Mouse (Mus musculus) liver, embryonic 11.5 days (tissue): ENCODE results near the gene Sptan1. TPM values are rescaled to one million over a fixed set of nuclear protein-coding genes. Genes with fewer than 3 reads are reported as not detected.

ENCODE experiments used
- ATAC-seq: fragments of 200-750 bp; cut with Nextera tagmentation; replicated peaks from 2 replicates; pipeline ENCODE4 v1.8.0; 2017; ENCODE audit warnings: moderate number of reproducible peaks, mild to moderate bottlenecking, moderate TSS enrichment, moderate library complexity; ENCODE audit not compliant: low FRiP score
- DNase-seq: peaks from one replicate; pipeline ENCODE4 v3.0.0-alpha.2; 2017; ENCODE audit warnings: low spot score
- H3K27ac ChIP-seq: fragments of 300-500 bp; sonication (generic); 2 replicates; pipeline ENCODE4 v1.5.1; 2014; ENCODE audit warnings: mild to moderate bottlenecking, low read depth, low read length, control low read depth
- H3K27me3 ChIP-seq: fragments of 300-500 bp; sonication (generic); replicated peaks from 2 replicates; pipeline ENCODE4 v1.6.1; 2014; ENCODE audit warnings: low read length, mixed read lengths; ENCODE audit not compliant: control insufficient read depth, insufficient read depth
- H3K36me3 ChIP-seq: fragments of 300-500 bp; sonication (generic); 2 replicates; pipeline ENCODE4 v1.6.1; 2014; ENCODE audit warnings: mild to moderate bottlenecking, low read length, moderate library complexity, mixed read lengths; ENCODE audit not compliant: control insufficient read depth, insufficient read depth
- H3K4me1 ChIP-seq: fragments of 300-500 bp; sonication (generic); replicated peaks from 2 replicates; pipeline ENCODE4 v1.6.1; 2014; ENCODE audit warnings: low read length, mixed read lengths; ENCODE audit not compliant: control insufficient read depth, insufficient read depth
- H3K4me2 ChIP-seq: fragments of 300-500 bp; sonication (generic); 2 replicates; pipeline ENCODE4 v1.6.1; 2014; ENCODE audit warnings: mild to moderate bottlenecking, control low read depth, moderate library complexity
- H3K4me3 ChIP-seq: fragments of 300-500 bp; sonication (generic); 2 replicates; pipeline ENCODE4 v1.5.1; 2014; ENCODE audit warnings: low read depth, low read length, control low read depth
- H3K9ac ChIP-seq: fragments of 300-500 bp; sonication (generic); 2 replicates; pipeline ENCODE4 v1.6.1; 2014; ENCODE audit warnings: low read depth, low read length, control low read depth
- H3K9me3 ChIP-seq: fragments of 300-500 bp; sonication (generic); 2 replicates; pipeline ENCODE4 v1.6.1; 2016; ENCODE audit warnings: low read length, inconsistent platforms, mixed read lengths; ENCODE audit not compliant: control insufficient read depth
- WGBS: fragments of 180-500 bp; shearing (Covaris S2); extraction: QIAGEN DNeasy Blood & Tissue Kit; methylation state at CpG from one replicate; pipeline ENCODE4 v1.1.7; 2014; 5-methylcytosine and 5-hydroxymethylcytosine counted together
- polyA plus RNA-seq: library from polyadenylated mRNA; unstranded; fragments of >200 nt; fragmentation: Nextera tagmentation; extraction: Ambion mirVana; gene quantifications from 2 replicates; pipeline ENCODE4 v1.2.1, GENCODE M21; 2014

The Sptan1 gene
- polyA plus RNA-seq, 1 experiment from 2014 or later = 50.2 TPM

DNA sequence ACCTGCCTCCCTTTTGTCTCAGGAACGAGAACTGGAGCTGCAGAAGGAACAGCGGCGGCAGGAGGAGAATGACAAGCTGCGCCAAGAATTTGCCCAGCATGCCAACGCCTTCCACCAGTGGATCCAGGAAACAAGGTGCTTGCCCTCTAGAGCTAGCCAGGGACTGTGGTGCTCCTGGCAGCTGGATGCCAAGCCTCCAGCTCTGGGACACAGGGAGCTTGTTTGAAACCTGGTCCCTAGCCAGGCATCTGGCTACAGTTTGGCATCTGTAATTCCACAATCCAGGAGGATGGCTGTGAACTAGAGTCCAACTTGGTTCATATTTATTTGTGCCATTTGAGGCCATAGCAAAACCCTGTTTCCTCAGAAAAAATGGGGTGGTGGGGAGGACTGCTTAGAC, 61.6 kb downstream of the Sptan1 start:
- H3K36me3 ChIP-seq = peaks cover 34% of the 10 kb centered on the region
- 97% methylated on average over 5 of the region's 5 CpGs for WGBS

DNA sequence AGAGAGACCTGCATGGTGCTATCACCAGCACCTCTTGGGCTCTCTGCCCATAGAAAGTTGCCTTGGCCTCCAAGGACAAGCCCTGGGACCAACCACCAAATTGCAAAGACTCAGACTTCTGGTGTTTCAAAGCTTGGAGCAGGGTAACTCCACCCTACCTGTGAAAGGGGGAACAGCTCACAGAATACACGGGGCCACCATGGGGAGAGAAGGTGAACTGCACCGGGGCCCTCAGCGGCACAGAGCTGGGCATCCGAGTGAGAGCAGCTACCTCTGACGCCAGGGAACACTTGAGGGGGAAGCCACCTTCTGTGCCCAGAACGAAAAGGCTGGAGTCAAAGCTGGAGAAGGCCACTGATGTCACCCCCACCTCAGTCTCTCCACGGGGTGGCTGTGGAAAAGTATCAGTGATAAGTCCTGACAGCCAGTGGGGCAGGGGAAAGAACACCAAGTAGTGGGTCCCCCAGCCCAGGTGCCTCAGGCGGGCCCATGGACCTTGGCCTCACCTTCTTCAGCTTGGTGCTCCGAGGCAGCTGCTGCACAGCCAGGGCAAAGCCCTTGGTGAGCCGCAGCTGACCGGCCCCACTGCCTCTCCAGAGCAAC, 67.0 kb downstream of the Sptan1 start:
- Histone ChIP-seq H3K27ac (no peak overlapping the region), H3K36me3 (peaks cover 25% of the 10 kb centered on the region), H3K9me3 (no peaks in the 10 kb centered on the region), H3K27me3 (no peaks in the 10 kb centered on the region), H3K4me3 (no peak overlapping the region), H3K4me1 (no peaks in the 10 kb centered on the region), H3K9ac (no peak overlapping the region), H3K4me2 (no peak overlapping the region)
- no peak for DNase-seq
- no peak for ATAC-seq
- WGBS = 59% methylated on average over 11 of the region's 11 CpGs

More for the DNA sequence above, 61.6 kb downstream of the Sptan1 start:
- ATAC-seq = no peak
- Histone ChIP-seq H3K9me3 (no peaks in the 10 kb centered on the region), H3K9ac (no peak overlapping the region), H3K4me3 (no peak overlapping the region), H3K27me3 (no peaks in the 10 kb centered on the region), H3K4me2 (no peak overlapping the region), H3K4me1 (no peaks in the 10 kb centered on the region), H3K27ac (no peak overlapping the region)
- no peak for DNase-seq

DNA sequence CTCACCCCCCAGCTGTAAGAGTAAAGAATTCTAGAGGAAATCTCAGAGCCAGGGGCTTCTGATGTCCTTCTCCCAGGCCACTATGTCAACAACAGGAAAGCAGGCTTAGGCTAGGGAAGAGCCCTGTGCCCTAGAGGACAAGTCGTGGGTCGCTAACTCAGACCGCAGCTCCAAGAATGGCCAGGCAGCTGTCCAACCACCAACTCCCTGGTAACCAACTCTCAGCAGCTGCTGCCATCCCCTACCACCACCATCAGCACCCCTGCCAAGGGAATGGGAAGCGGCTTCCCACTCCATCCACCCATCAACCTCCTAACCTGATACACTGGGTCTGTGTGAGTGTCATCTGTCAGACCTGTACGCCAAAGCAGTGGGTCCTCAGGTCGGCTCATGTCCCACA, 67.6 kb downstream of the Sptan1 start:
- DNase-seq = no peak
- Histone ChIP-seq H3K9me3 (no peaks in the 10 kb centered on the region), H3K9ac (no peak overlapping the region), H3K4me2 (no peak overlapping the region), H3K4me1 (no peaks in the 10 kb centered on the region), H3K36me3 (peaks cover 25% of the 10 kb centered on the region), H3K4me3 (no peak overlapping the region), H3K27ac (no peak overlapping the region), H3K27me3 (no peaks in the 10 kb centered on the region)
- ATAC-seq = no peak
- 82% methylated on average over 6 of the region's 6 CpGs for WGBS

DNA sequence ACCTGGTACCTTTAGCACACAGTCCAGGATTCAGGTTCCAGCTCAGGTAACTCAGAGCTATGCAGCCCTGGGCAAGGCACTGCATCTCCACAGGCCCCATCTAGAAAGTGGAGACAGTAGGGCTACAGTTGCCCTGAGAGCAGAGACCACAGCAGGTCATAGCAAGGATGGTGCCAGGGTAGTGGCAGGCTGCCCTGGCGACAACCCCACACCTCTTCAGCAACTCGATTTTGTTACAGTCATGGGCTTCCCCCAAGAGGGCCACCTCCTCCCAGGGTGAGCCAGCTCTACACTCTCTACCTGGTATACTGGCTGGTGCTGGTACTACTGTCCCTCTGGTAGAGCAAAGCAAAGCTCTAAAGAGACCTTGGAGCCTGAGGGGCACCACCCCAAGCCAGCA, 72.4 kb downstream of the Sptan1 start:
- H3K36me3 ChIP-seq = no peaks in the 10 kb centered on the region; the same call in 1 of the 2 replicates
- H3K27me3 ChIP-seq = no peaks in the 10 kb centered on the region
- no peak overlapping the region for H3K9ac ChIP-seq
- no peaks in the 10 kb centered on the region for H3K9me3 ChIP-seq
- no peak overlapping the region for H3K4me3 ChIP-seq
- no peak overlapping the region for H3K4me2 ChIP-seq
- peaks cover 6% of the 10 kb centered on the region for H3K4me1 ChIP-seq
- DNase-seq = no peak
- no peak overlapping the region for H3K27ac ChIP-seq
- WGBS = 89% methylated on average over 2 of the region's 2 CpGs
- no peak for ATAC-seq

DNA sequence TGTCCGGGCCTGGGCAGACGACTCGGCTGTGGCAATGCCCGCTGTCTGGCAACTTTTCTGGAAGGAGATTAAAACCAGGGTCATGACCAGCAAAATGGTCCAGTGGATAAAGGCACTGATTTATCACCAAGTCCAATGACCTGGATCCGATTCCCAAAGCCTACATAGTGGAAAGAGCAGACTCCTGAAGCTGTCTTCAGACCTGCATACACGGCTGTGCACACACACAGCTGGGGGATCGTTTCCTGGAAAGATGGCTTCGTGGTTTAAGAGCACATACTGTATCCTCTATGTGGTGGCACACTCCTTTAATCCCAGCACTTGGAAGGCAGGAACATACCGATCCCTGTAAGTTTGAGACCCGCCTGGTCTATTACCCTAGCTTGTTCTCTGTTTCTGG, 73.0 kb downstream of the Sptan1 start:
- WGBS = 89% methylated on average over 10 of the region's 10 CpGs
- H3K4me1 ChIP-seq = peaks cover 7% of the 10 kb centered on the region
- DNase-seq = no peak
- H3K27ac ChIP-seq = no peak overlapping the region
- H3K36me3 ChIP-seq = no peaks in the 10 kb centered on the region
- H3K4me2 ChIP-seq = no peak overlapping the region
- ATAC-seq = no peak
- H3K9me3 ChIP-seq = no peaks in the 10 kb centered on the region
- H3K9ac ChIP-seq = no peak overlapping the region
- H3K4me3 ChIP-seq = no peak overlapping the region
- H3K27me3 ChIP-seq = no peaks in the 10 kb centered on the region

DNA sequence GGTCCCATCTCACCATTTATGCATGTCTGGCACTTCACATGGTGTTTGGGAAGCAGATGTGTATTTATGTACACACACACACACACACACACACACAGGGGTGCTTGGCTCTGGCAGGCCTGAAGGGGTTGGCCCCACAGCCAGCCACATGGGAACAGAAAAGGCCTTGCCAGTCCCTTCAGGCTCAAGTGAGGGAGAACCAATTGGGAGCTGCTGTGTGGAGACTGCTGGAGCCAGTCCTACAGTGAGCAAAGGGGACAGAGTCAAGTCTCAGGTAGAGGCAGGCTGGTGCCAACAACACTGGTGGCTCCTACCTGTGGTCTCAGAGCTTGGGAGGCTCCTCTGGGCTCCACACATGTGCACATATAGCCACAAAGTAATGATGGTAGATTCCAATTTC, 74.3 kb downstream of the Sptan1 start:
- no peak overlapping the region for H3K4me3 ChIP-seq
- peaks cover 7% of the 10 kb centered on the region for H3K4me1 ChIP-seq
- ATAC-seq (no peak), DNase-seq (no peak)
- H3K4me2 ChIP-seq = no peak overlapping the region
- no peak overlapping the region for H3K27ac ChIP-seq
- H3K27me3 ChIP-seq = no peaks in the 10 kb centered on the region
- H3K36me3 ChIP-seq = no peaks in the 10 kb centered on the region
- no peak overlapping the region for H3K9ac ChIP-seq
- no peaks in the 10 kb centered on the region for H3K9me3 ChIP-seq

DNA sequence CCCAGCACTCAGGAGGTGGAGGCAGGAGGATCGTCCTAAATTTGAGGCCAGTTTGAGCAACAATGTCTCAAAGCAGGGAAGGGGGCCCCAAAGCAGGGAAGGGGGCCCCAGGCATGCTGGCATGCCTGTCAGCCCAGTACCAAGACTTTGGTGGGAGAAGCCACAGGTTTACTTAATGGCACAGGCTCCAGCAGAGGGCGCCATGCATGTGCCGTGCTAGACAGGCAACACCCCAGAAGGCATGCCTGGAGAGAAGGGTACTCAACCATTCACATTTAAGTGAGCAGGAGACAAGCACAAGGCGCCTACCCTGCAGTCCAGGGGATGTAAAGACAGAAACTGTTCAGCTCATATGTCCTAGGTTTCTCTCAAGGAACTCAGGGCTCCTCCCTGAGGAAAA, 77.1 kb downstream of the Sptan1 start:
- WGBS = 10% methylated on average over 4 of the region's 4 CpGs
- Histone ChIP-seq H3K4me3 (no peak overlapping the region), H3K9me3 (no peaks in the 10 kb centered on the region), H3K4me1 (peaks cover 7% of the 10 kb centered on the region), H3K27me3 (no peaks in the 10 kb centered on the region), H3K27ac (no peak overlapping the region), H3K4me2 (no peak overlapping the region), H3K9ac (peak overlapping the region; percentile 34), H3K36me3 (no peaks in the 10 kb centered on the region)
- ATAC-seq (peak; percentile 70; the same call in 1 of the 2 replicates), DNase-seq (peak; percentile 72)

DNA sequence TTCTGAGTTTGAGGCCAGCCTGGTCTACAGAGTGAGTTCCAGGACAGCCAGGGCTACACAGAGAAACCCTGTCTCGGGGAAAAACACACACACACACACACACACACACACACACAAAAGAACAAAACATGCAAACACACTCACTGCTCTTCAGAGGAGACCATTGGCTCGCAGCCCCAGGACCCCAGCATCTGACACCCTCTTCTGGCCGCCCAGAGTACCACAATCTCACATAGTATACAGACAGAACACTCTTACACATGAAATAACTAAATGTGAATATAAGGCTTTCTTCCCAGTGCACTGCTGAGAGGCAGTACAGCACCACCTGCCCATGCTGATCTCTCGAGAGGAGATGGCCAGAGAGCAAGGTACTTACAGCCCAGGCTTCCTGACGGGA, 79.2 kb downstream of the Sptan1 start:
- Histone ChIP-seq H3K4me3 (no peak overlapping the region), H3K9me3 (no peaks in the 10 kb centered on the region), H3K27me3 (no peaks in the 10 kb centered on the region), H3K36me3 (no peaks in the 10 kb centered on the region), H3K4me1 (peaks cover 11% of the 10 kb centered on the region), H3K27ac (no peak overlapping the region), H3K4me2 (no peak overlapping the region), H3K9ac (no peak overlapping the region)
- ATAC-seq (no peak), DNase-seq (no peak)
- WGBS = 75% methylated on average over 5 of the region's 5 CpGs

DNA sequence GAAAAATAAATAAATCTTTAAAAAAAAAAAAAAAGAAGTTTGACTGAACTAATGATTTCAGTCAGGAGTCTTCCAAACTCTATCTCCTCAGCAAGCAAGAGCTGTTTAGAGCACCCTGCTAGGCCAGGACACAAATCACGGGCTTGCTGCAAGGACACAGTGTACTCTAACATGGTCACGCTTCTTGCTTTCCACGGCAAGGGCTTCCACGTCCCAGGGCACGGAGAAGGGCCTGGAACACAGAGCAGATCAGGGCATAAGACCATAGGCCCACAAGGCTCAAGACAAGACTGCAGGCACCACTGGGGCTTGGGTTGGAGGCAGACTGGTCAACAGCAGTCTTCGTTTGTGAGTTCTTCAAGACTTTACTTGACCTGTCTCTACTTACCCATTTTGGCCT, 81.8 kb downstream of the Sptan1 start:
- H3K27me3 ChIP-seq = no peaks in the 10 kb centered on the region
- no peaks in the 10 kb centered on the region for H3K9me3 ChIP-seq
- peaks cover 16% of the 10 kb centered on the region for H3K4me1 ChIP-seq
- H3K27ac ChIP-seq = no peak overlapping the region
- H3K36me3 ChIP-seq = no peaks in the 10 kb centered on the region
- no peak overlapping the region; the same call in 1 of the 2 replicates for H3K4me2 ChIP-seq
- DNase-seq (no peak), ATAC-seq (no peak)
- no peak overlapping the region; the same call in 1 of the 2 replicates for H3K4me3 ChIP-seq
- 94% methylated on average over 6 of the region's 6 CpGs for WGBS
- no peak overlapping the region for H3K9ac ChIP-seq
